Mouse (Mus musculus) T-cell, adult 2 months (primary cell): ENCODE data around the gene Rbfox3.

Experiments used
- DNase-seq: peaks from one replicate; pipeline ENCODE4 v3.0.0; 2022; ENCODE audit warnings: low spot score

The Rbfox3 gene

GRCm38 (mm10) chr11:118728797-118729196, 182.6 kb downstream of the Rbfox3 start:
- no peak for DNase-seq

DNA sequence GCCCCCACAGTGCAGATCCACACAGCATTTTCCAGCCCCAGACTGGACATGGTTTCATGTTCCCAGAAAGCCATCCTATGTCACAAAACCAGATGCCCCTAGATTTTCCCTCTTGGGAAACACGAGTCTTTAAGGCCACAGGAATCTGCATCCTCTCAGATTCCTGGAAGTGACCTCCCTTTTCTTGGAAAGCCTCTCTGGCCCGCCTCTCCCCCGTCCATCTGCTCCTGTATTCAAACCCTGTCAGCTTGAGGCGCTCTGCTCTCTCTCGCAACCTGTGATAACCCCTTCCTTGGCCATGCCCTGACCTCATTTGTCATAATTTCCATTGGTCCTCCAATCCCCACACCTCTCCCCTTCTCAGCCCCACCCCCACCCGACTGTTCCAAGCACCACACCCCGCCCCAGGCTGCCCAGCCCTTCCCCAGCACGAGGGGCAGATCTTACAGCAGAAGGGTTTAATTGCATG, 183.3 kb downstream of the Rbfox3 start:
- no peak for DNase-seq

- DNase-seq, result no peak
Measured at GRCm38 (mm10) chr11:118726430-118726829, 185.0 kb downstream of the Rbfox3 start.

DNA sequence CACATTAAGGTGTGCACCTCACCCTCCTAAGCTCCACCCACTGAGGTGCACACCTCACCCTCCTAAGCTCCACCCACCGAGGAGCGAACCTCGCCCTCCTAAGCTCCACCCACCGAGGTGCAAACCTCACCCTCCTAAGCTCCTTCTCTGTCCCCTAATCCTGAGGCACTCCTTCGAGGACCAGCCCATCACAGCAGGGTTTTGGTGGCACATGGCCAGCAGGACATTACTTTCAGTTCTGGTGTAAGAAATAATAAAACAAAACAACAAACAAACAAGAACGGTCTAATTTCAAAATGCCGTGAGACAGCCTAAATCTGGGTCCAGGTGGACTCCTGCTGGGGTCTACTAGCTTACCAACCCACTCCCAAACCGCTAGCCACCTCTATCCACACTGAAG, 187.0 kb downstream of the Rbfox3 start:
- no peak for DNase-seq

DNA sequence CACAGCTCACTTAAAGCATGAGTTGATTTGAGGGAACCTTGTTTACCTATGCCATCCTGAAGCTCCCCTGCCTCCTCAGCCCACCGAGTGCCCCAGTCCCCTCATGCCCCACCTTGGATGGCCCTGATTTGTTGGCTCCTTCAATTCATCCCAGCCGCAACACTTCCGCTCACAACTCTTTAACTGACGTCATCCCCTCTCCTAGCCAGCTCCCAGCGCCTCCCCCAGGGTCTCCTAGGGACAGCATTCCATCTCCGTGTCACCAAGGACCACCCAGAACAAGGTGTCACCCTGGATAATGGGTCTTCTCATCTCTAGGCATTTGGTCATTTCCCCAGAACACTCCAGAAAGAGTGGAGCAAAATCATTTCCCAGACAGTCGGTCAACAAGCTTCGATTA, 188.2 kb downstream of the Rbfox3 start:
- DNase-seq, result no peak

DNA sequence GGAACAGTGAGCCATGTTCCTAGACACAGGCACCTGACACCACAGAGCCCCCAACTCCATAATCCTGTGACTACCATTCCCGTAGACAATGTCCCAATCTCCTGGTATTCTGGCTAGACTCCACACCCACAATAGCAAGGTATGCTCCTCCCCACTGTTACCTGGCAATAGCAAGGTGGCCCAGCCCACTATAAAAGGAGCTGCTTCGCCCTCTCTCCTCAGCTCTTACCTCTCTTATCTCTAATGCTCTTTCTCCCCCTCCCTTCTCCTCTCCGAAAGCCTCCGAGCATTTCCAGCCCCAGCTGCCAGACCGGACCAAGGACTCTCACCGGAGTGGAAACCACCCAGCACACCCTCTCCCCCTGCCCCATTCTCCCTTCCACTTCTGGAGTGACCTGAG, 189.5 kb downstream of the Rbfox3 start:
- no peak for DNase-seq

- no peak for DNase-seq
Measured at GRCm38 (mm10) chr11:118714601-118715524, 196.5 kb downstream of the Rbfox3 start.

- no peak for DNase-seq
Measured at GRCm38 (mm10) chr11:118712761-118713160, 198.6 kb downstream of the Rbfox3 start.

DNA sequence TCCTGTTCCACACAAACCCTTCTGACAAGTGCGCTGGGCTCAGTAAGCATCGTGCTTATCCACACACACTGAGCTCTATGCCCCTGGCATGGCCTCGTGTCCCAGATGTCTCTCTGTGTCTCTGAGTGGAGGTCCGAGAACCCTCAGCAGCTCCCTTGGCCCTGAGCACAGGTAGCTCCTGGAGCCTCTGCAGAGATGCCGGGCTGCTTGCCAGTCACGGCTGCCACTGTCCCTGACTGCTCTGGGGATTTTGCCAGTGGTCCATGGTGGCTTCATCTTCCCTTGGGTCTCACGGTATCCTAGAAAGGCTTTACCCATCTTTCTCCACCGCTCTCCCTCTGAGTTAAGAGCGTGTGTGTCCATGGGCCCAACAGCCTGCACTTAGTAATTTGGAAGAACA, 199.3 kb downstream of the Rbfox3 start:
- no peak for DNase-seq

- no peak for DNase-seq
Measured at GRCm38 (mm10) chr11:118710035-118710434, 201.4 kb downstream of the Rbfox3 start.

DNA sequence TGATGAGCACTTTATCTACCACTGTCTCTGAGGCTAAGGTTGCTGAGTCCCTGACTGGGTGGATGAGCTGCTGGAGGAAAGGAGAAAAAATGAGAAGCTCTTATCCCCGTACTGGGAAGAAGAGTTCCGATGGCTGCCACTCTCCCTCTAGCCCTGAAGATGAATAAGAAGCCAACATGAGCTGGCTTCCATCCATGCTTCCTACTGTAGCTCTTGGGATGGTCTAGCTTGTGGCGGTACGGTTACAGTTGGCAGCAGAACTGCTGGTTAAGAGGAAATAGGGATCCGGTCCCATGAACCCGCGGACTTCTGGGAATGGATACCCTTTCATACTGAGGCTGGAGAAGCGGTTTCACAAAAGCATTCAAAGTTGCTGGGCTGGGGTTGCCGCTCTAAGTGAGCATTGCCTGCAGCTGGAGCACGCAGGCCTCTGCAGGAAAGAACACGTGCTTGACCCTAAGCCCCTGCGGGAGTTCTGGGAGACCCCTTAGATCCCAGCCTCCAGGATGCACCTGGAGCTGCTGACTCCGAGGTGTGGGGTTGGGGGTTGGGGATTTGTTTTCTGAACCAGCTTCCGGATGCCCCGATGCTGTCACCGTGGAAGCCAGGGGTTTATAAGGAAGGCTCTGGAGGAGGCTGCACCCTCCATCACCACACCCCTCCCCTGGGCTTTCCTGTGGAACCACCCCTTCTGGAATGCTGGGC, 215.0 kb downstream of the Rbfox3 start:
- no peak for DNase-seq

DNA sequence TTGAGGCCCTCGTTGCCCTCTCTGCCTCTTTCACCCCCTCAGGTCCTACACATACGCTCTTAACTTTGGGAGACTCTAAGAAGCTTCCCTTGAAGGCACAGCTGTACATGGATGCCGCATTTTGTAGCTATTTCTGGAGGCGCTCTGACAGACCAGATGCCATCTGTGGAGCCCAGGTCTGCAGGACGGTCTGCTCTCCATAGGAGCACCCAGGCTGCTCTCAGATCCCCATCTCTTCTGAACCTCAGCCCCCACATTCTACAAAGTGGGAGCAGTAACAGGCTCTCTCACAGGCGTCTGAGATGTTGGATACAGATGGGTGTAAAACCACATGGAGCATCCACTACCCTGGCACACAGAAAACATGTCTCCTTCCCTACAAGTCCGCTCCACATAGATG, 218.1 kb downstream of the Rbfox3 start:
- DNase-seq, result no peak

DNA sequence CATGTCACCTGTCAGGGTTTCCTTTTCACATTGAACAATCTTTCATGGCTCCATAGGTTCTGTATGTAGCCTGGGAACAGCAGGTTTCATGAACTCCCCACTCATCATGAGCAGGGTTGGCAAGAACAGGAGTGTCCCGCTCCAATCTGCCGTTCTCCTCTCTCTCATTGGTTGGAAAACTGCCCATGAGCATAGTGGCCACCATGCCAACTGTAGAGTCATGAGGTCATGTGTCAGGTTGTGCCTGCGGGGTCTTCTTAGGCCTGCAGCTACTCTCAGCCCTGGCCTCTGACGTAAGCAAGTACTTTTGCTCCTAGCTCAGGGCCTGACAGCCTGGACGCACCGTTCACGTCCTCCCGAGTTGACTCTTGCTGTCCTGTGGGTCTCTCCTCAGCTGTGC, 221.1 kb downstream of the Rbfox3 start:
- DNase-seq, result no peak

GRCm38 (mm10) chr11:118685397-118685796, 226.0 kb downstream of the Rbfox3 start:
- no peak for DNase-seq

DNA sequence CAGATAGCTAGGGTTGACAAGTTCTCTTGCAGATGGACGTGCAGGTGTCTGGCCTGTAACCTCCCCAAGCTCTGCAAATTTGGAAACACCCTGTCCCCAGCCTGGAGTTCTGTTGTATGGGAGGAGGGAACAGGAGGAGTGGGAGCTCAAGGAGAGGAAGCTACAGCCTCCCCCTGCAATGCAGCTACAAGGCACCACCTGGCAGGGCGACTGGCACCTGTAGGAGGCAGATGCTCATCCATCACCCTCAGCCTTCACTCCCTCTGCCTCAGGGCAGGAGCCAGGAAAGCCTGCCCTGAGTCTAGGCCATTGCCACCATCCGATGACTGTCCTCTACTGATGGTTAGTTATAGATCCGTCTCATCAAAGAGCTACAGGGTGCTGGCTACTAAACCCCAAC, 226.7 kb downstream of the Rbfox3 start:
- no peak for DNase-seq

DNA sequence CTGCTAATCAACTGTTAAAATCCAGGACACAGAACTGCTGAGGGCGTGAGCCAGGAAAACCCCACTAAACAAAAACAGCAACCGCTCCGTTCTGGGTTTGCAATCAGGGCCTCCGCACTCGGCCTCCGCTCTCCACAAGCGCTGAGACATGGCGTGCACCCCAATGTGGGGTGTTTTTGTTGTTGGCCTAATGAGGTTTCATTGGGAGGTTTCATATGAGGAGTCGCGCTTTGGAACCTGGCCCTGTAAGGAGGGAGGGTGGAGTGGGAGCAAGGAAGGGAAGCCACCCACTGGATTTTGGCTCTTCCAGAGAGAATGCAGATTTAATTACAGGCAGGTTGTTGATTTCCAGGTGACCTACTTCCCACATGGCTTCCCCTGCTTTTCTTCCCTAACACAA, 230.7 kb downstream of the Rbfox3 start:
- DNase-seq, result no peak

GRCm38 (mm10) chr11:118679736-118680410, 231.5 kb downstream of the Rbfox3 start:
- no peak for DNase-seq

- DNase-seq, result no peak
Measured at GRCm38 (mm10) chr11:118678515-118679104, 232.8 kb downstream of the Rbfox3 start.

GRCm38 (mm10) chr11:118677277-118677676, 234.1 kb downstream of the Rbfox3 start:
- no peak for DNase-seq

GRCm38 (mm10) chr11:118676364-118676763, 235.0 kb downstream of the Rbfox3 start:
- DNase-seq, result no peak

DNA sequence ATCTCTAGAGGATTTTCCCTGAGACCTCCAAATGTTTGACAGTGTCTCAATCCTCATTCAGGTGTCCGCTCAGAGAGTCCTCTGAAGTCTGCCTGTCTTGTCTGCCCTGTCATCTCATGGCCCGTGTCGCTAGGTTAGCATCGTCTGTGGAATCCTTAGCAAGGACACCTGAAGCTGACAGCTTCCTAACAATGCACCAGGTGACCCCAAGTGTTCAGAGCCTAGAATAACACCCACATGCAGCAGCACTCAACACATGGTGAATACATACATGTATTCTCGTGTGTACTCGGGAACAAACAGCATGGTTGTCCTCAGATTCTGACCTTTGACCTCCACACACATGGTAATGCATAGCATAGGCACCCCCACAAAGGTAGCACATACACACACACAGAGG, 239.4 kb downstream of the Rbfox3 start:
- DNase-seq, result no peak

DNA sequence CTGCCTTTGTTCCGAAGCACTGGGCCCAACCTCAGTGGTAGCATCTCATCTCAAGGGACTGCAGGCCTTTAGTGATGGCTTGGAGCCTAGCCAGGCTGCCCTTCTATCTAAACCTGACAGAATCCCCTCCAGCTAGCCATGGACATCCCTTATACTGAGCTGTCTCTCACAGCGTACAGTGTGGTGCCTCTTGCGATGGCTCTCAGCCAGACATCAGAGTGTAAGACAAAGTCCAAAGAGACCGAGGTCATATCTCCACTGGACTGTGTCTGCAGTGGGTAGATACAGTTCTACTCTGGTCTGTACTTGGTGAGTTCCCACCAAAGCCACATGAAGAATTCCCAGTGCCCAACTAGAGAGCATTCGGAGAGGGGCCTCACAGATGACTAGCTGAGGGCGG, 240.2 kb downstream of the Rbfox3 start:
- DNase-seq, result no peak
